Mouse (Mus musculus) lung, embryonic 16.5 days (tissue): ENCODE results near the gene Spsb2. TPM values are rescaled to one million over a fixed set of nuclear protein-coding genes. Genes with fewer than 3 reads are reported as not detected.

Source experiments
- ATAC-seq: fragments of 200-750 bp; cut with Nextera tagmentation; 2 replicates; pipeline ENCODE4 v1.8.0; 2017; ENCODE audit warnings: low read depth, mild to moderate bottlenecking, moderate library complexity
- H3K27ac ChIP-seq: fragments of 300-500 bp; sonication (generic); 2 replicates; pipeline ENCODE4 v1.5.1; 2014; ENCODE audit warnings: mild to moderate bottlenecking, control low read depth, low read length
- H3K27me3 ChIP-seq: fragments of 300-500 bp; sonication (generic); 2 replicates; pipeline ENCODE4 v1.6.1; 2014; ENCODE audit warnings: low read depth, low read length, mixed read lengths; ENCODE audit not compliant: control insufficient read depth, insufficient read depth
- H3K36me3 ChIP-seq: fragments of 300-500 bp; sonication (generic); 2 replicates; pipeline ENCODE4 v1.6.1; 2014; ENCODE audit warnings: low read length; ENCODE audit not compliant: control insufficient read depth, insufficient read depth
- H3K4me1 ChIP-seq: fragments of 300-500 bp; sonication (generic); replicated peaks from 2 replicates; pipeline ENCODE4 v1.6.1; 2014; ENCODE audit warnings: low read length, mixed read lengths; ENCODE audit not compliant: control insufficient read depth, insufficient read depth
- H3K4me2 ChIP-seq: fragments of 300-500 bp; sonication (generic); 2 replicates; pipeline ENCODE4 v1.6.1; 2014; ENCODE audit warnings: low read depth, low read length, control low read depth
- H3K4me3 ChIP-seq: fragments of 300-500 bp; sonication (generic); 2 replicates; pipeline ENCODE4 v1.5.1; 2014; ENCODE audit warnings: mild to moderate bottlenecking, low read length, control low read depth
- H3K9ac ChIP-seq: fragments of 300-500 bp; sonication (generic); 2 replicates; pipeline ENCODE4 v1.6.1; 2014; ENCODE audit warnings: low read length, control low read depth
- H3K9me3 ChIP-seq: fragments of 300-500 bp; sonication (generic); 2 replicates; pipeline ENCODE4 v1.6.1; 2016; ENCODE audit warnings: low read length; ENCODE audit not compliant: control insufficient read depth
- WGBS: fragments of 180-500 bp; shearing (Covaris S2); extraction: QIAGEN DNeasy Blood & Tissue Kit; methylation state at CpG from one replicate; pipeline ENCODE4 v1.1.7; 2014; 5-methylcytosine and 5-hydroxymethylcytosine counted together
- polyA plus RNA-seq: library from polyadenylated mRNA; unstranded; fragments of >200 nt; fragmentation: Nextera tagmentation; extraction: Ambion mirVana; gene quantifications from 2 replicates; pipeline ENCODE4 v1.2.1, GENCODE M21; 2015

Spsb2 gene
- polyA plus RNA-seq, 1 experiment from 2014 or later: 13.6 TPM

GRCm38 (mm10) chr6:124770511-124770910 is 38.0 kb upstream of the Spsb2 start:
- no peak overlapping the region for H3K4me3 ChIP-seq
- no peaks in the 10 kb centered on the region for H3K9me3 ChIP-seq
- no peak for ATAC-seq
- no peak overlapping the region for H3K27ac ChIP-seq
- peaks cover 3% of the 10 kb centered on the region for H3K27me3 ChIP-seq
- no peaks in the 10 kb centered on the region for H3K36me3 ChIP-seq
- no peak overlapping the region for H3K4me2 ChIP-seq
- peaks cover 12% of the 10 kb centered on the region; the same call in 1 of the 2 replicates for H3K4me1 ChIP-seq
- 80% methylated on average over 15 of the region's 15 CpGs for WGBS
- H3K9ac ChIP-seq: no peak overlapping the region

- Histone ChIP-seq H3K4me3 (peak within 1 kb of the TSS; percentile 51), H3K4me2 (peak within 1 kb of the TSS; percentile 81), H3K36me3 (no peaks in the 10 kb centered on the region), H3K9me3 (no peaks in the 10 kb centered on the region), H3K4me1 (peaks cover 9% of the 10 kb centered on the region; the same call in 1 of the 2 replicates), H3K9ac (peak within 1 kb of the TSS; percentile 59), H3K27me3 (peaks cover 2% of the 10 kb centered on the region; the same call in 1 of the 2 replicates), H3K27ac (no peak within 1 kb of the TSS)
- 2% methylated on average over 23 of the region's 23 CpGs for WGBS
- peak; percentile 58 for ATAC-seq
These were observed 29.1 kb upstream of the Spsb2 start, which contains the start of gene Lrrc23 for GRCm38 (mm10) chr6:124779222-124779983. TSS of gene Lrrc23 (minus strand) at chr6:124779727.

GRCm38 (mm10) chr6:124779984-124780416 is 28.5 kb upstream of the Spsb2 start:
- H3K36me3 ChIP-seq: no peaks in the 10 kb centered on the region
- peak overlapping the region; percentile 59 for H3K9ac ChIP-seq
- peaks cover 2% of the 10 kb centered on the region; the same call in 1 of the 2 replicates for H3K27me3 ChIP-seq
- peak overlapping the region; percentile 51 for H3K4me3 ChIP-seq
- no peaks in the 10 kb centered on the region for H3K9me3 ChIP-seq
- ATAC-seq: peak; percentile 68
- H3K4me2 ChIP-seq: peak overlapping the region; percentile 81
- H3K4me1 ChIP-seq: peaks cover 9% of the 10 kb centered on the region; the same call in 1 of the 2 replicates
- 5% methylated on average over 10 of the region's 10 CpGs for WGBS
- no peak overlapping the region for H3K27ac ChIP-seq

- Histone ChIP-seq H3K4me3 (no peak overlapping the region), H3K36me3 (no peaks in the 10 kb centered on the region), H3K9me3 (no peaks in the 10 kb centered on the region), H3K4me1 (peaks cover 9% of the 10 kb centered on the region; the same call in 1 of the 2 replicates), H3K27ac (no peak overlapping the region), H3K27me3 (peaks cover 2% of the 10 kb centered on the region; the same call in 1 of the 2 replicates), H3K4me2 (no peak overlapping the region), H3K9ac (no peak overlapping the region)
- ATAC-seq: no peak
- 82% methylated on average over 7 of the region's 7 CpGs for WGBS
These were observed 27.5 kb upstream of the Spsb2 start for GRCm38 (mm10) chr6:124780917-124781316.

GRCm38 (mm10) chr6:124782436-124782835 is 26.0 kb upstream of the Spsb2 start:
- WGBS: 17% methylated on average over 6 of the region's 6 CpGs
- Histone ChIP-seq H3K9ac (peak overlapping the region; percentile 34; the same call in 1 of the 2 replicates), H3K27ac (no peak overlapping the region; the same call in 1 of the 2 replicates), H3K36me3 (no peaks in the 10 kb centered on the region), H3K4me3 (peak overlapping the region; percentile 39), H3K4me2 (peak overlapping the region; percentile 46), H3K4me1 (peaks cover 9% of the 10 kb centered on the region; the same call in 1 of the 2 replicates), H3K9me3 (no peaks in the 10 kb centered on the region), H3K27me3 (peaks cover 2% of the 10 kb centered on the region; the same call in 1 of the 2 replicates)
- peak; percentile 42; the same call in 1 of the 2 replicates for ATAC-seq

GRCm38 (mm10) chr6:124786756-124787420 is 21.6 kb upstream of the Spsb2 start:
- H3K4me2 ChIP-seq: no peak overlapping the region
- no peaks in the 10 kb centered on the region for H3K27me3 ChIP-seq
- no peak overlapping the region for H3K4me3 ChIP-seq
- 50% methylated on average over 8 of the region's 8 CpGs for WGBS
- H3K9ac ChIP-seq: no peak overlapping the region
- H3K4me1 ChIP-seq: 0 out of 2 replicates have a peak, but pooled peaks cover 6% of the 10 kb centered on the region
- no peaks in the 10 kb centered on the region for H3K36me3 ChIP-seq
- ATAC-seq: no peak
- no peaks in the 10 kb centered on the region for H3K9me3 ChIP-seq
- no peak overlapping the region for H3K27ac ChIP-seq

- ATAC-seq: no peak
- Histone ChIP-seq H3K27ac (no peak overlapping the region), H3K36me3 (no peaks in the 10 kb centered on the region), H3K4me2 (no peak overlapping the region), H3K27me3 (no peaks in the 10 kb centered on the region), H3K4me1 (0 out of 2 replicates have a peak, but pooled peaks cover under 1% of the 10 kb centered on the region), H3K9ac (no peak overlapping the region), H3K9me3 (no peaks in the 10 kb centered on the region), H3K4me3 (no peak overlapping the region)
- 59% methylated on average over 10 of the region's 10 CpGs for WGBS
These were observed 20.7 kb upstream of the Spsb2 start for GRCm38 (mm10) chr6:124787722-124788121.

GRCm38 (mm10) chr6:124789519-124789918 is 18.9 kb upstream of the Spsb2 start:
- no peaks in the 10 kb centered on the region for H3K36me3 ChIP-seq
- H3K27ac ChIP-seq: no peak overlapping the region
- no peak overlapping the region for H3K4me2 ChIP-seq
- H3K4me3 ChIP-seq: no peak overlapping the region
- no peaks in the 10 kb centered on the region for H3K27me3 ChIP-seq
- no peaks in the 10 kb centered on the region for H3K4me1 ChIP-seq
- H3K9me3 ChIP-seq: no peaks in the 10 kb centered on the region
- no peak overlapping the region for H3K9ac ChIP-seq
- 58% methylated on average over 4 of the region's 4 CpGs for WGBS
- ATAC-seq: no peak

- Histone ChIP-seq H3K4me3 (no peak overlapping the region), H3K4me1 (no peaks in the 10 kb centered on the region), H3K9me3 (no peaks in the 10 kb centered on the region), H3K36me3 (no peaks in the 10 kb centered on the region), H3K9ac (no peak overlapping the region), H3K4me2 (no peak overlapping the region), H3K27ac (peak overlapping the region; percentile 2; the same call in 1 of the 2 replicates), H3K27me3 (no peaks in the 10 kb centered on the region)
- ATAC-seq: peak; percentile 47; the same call in 1 of the 2 replicates
- 42% methylated on average over 4 of the region's 4 CpGs for WGBS
These were observed 18.3 kb upstream of the Spsb2 start for GRCm38 (mm10) chr6:124790121-124790520.
